Mouse (Mus musculus) adrenal gland, postnatal 4 days (tissue): ENCODE measurements around the gene Elane. TPM values are rescaled to one million over a fixed set of nuclear protein-coding genes. Genes with fewer than 3 reads are reported as not detected.
"Not testable (repeated sequence)": the region's sequence is repeated elsewhere in the genome, so short reads cannot be mapped to it uniquely, and the experiment has no call there.

Source experiments
- DNase-seq, 2 experiments: peaks; one replicate each; pipeline ENCODE4 v3.0.0; 2021 to 2022; ENCODE audit warnings: low spot score in 2 of 2, mixed read lengths in 2 of 2
- total RNA-seq, 2 experiments: library from RNA; stranded (reverse); gene quantifications; 2 replicates each; pipeline ENCODE4 v1.2.3; 2021

Elane gene
- total RNA-seq, 2 experiments from 2014 or later = 0.92 to 5.7 TPM

- DNase-seq = no peak
Measured at GRCm38 (mm10) chr10:79879527-79879926, 6.5 kb upstream of the Elane start.

GRCm38 (mm10) chr10:79880721-79881120 is 5.3 kb upstream of the Elane start:
- DNase-seq = no peak

- no peak for DNase-seq
Measured at GRCm38 (mm10) chr10:79881981-79882380, 4.1 kb upstream of the Elane start.

- DNase-seq = peak; percentile 58 to 68
Measured at GRCm38 (mm10) chr10:79883297-79884084, 2.6 kb upstream of the Elane start.

GRCm38 (mm10) chr10:79884446-79884845 is 1.6 kb upstream of the Elane start:
- DNase-seq = no peak

- DNase-seq = not testable (repeated sequence)
Measured at GRCm38 (mm10) chr10:79884938-79885337, 1.1 kb upstream of the Elane start.

- DNase-seq = no peak
Measured at GRCm38 (mm10) chr10:79886611-79887010, 564 bp downstream of the Elane start.

GRCm38 (mm10) chr10:79889386-79889785 is 3.3 kb downstream of the Elane start:
- DNase-seq = no peak

GRCm38 (mm10) chr10:79890670-79891069 is 4.6 kb downstream of the Elane start, which contains the start of gene Cfd:
TSS of gene Cfd (plus strand) at chr10:79890853.
- no peak for DNase-seq

- DNase-seq = peak; percentile 42 to 77
Measured at GRCm38 (mm10) chr10:79892451-79893118, 6.5 kb downstream of the Elane start.

- no peak for DNase-seq
Measured at GRCm38 (mm10) chr10:79896306-79896705, 10.3 kb downstream of the Elane start.

GRCm38 (mm10) chr10:79896814-79897213 is 10.8 kb downstream of the Elane start:
- DNase-seq = no peak

- DNase-seq = no peak
Measured at GRCm38 (mm10) chr10:79897316-79898245, 11.5 kb downstream of the Elane start.

- DNase-seq = no peak
Measured at GRCm38 (mm10) chr10:79900951-79901410, 14.9 kb downstream of the Elane start.

- DNase-seq = no peak
Measured at GRCm38 (mm10) chr10:79906712-79907111, 20.7 kb downstream of the Elane start.

- no peak for DNase-seq
Measured at GRCm38 (mm10) chr10:79907415-79907814, 21.4 kb downstream of the Elane start.

GRCm38 (mm10) chr10:79908167-79909091 is 22.4 kb downstream of the Elane start, which contains the start of gene Med16:
TSS of gene Med16 (minus strand) at chr10:79908923.
- DNase-seq = peak; percentile 88 to 93

- no peak for DNase-seq
Measured at GRCm38 (mm10) chr10:79909092-79909922, 23.3 kb downstream of the Elane start.

GRCm38 (mm10) chr10:79910556-79910955 is 24.5 kb downstream of the Elane start, which contains the start of gene Gm26602:
TSS of gene Gm26602 (plus strand) at chr10:79910856.
- no peak for DNase-seq
